Mouse (Mus musculus): Measurements from ENCODE around the gene Lbr. TPM values are rescaled to one million over a fixed set of nuclear protein-coding genes. Genes with fewer than 3 reads are reported as not detected.
"Not testable (repeated sequence)": the region's sequence is repeated elsewhere in the genome, so short reads cannot be mapped to it uniquely, and the experiment has no call there.

Gene Lbr
- polyA plus RNA-seq, 2 experiments from 2014 or later: 393 to 404 TPM

- ATAC-seq: no peak
Measured at GRCm38 (mm10) chr1:181851521-181852310, 8.9 kb upstream of the Lbr start.

- no peak for ATAC-seq
Measured at GRCm38 (mm10) chr1:181850441-181850840, 7.6 kb upstream of the Lbr start.

GRCm38 (mm10) chr1:181848210-181848609, 5.4 kb upstream of the Lbr start:
- ATAC-seq: no peak

GRCm38 (mm10) chr1:181847396-181847795, 4.5 kb upstream of the Lbr start:
- ATAC-seq: no peak

GRCm38 (mm10) chr1:181845767-181846166, 2.9 kb upstream of the Lbr start:
- ATAC-seq: no peak

GRCm38 (mm10) chr1:181844874-181845547, 2.2 kb upstream of the Lbr start:
- ATAC-seq: no peak

- ATAC-seq: peak; percentile 82
Measured at GRCm38 (mm10) chr1:181841864-181842672, 778 bp downstream of the Lbr start.

- ATAC-seq: no peak
Measured at GRCm38 (mm10) chr1:181841396-181841795, 1.4 kb downstream of the Lbr start.

- ATAC-seq: no peak
Measured at GRCm38 (mm10) chr1:181839746-181840366, 3.0 kb downstream of the Lbr start.

GRCm38 (mm10) chr1:181838111-181838510, 4.7 kb downstream of the Lbr start:
- no peak for ATAC-seq

GRCm38 (mm10) chr1:181833143-181833542, 9.7 kb downstream of the Lbr start:
- no peak for ATAC-seq

GRCm38 (mm10) chr1:181832720-181833119, 10.1 kb downstream of the Lbr start:
- no peak for ATAC-seq

GRCm38 (mm10) chr1:181828365-181828764, 14.5 kb downstream of the Lbr start:
- ATAC-seq: no peak

GRCm38 (mm10) chr1:181826716-181827115, 16.1 kb downstream of the Lbr start:
- no peak for ATAC-seq

GRCm38 (mm10) chr1:181811481-181812223, 31.2 kb downstream of the Lbr start:
- ATAC-seq: no peak

GRCm38 (mm10) chr1:181800667-181801066, 42.2 kb downstream of the Lbr start:
- ATAC-seq: no peak

GRCm38 (mm10) chr1:181799911-181800310, 42.9 kb downstream of the Lbr start:
- ATAC-seq: no peak

GRCm38 (mm10) chr1:181793541-181793940, 49.3 kb downstream of the Lbr start:
- ATAC-seq: no peak

GRCm38 (mm10) chr1:181789952-181790351, 52.9 kb downstream of the Lbr start:
- ATAC-seq: no peak

- not testable (repeated sequence) for ATAC-seq
Measured at GRCm38 (mm10) chr1:181782600-181782999, 60.2 kb downstream of the Lbr start.

GRCm38 (mm10) chr1:181776541-181776940, 66.3 kb downstream of the Lbr start:
- ATAC-seq: no peak

GRCm38 (mm10) chr1:181771871-181772270, 71.0 kb downstream of the Lbr start:
- ATAC-seq: no peak
